Mouse (Mus musculus) hindbrain, embryonic 15.5 days (tissue): Measurements from ENCODE around the gene Cpne5. TPM values are rescaled to one million over a fixed set of nuclear protein-coding genes. Genes with fewer than 3 reads are reported as not detected.
"Not testable (repeated sequence)": the region's sequence is repeated elsewhere in the genome, so short reads cannot be mapped to it uniquely, and the experiment has no call there.

Experiments
- ATAC-seq: fragments of 200-750 bp; cut with Nextera tagmentation; 2 replicates; pipeline ENCODE4 v1.8.0; 2017; ENCODE audit warnings: low read depth, moderate number of reproducible peaks, moderate TSS enrichment; ENCODE audit not compliant: low FRiP score
- H3K27ac ChIP-seq: fragments of 300-500 bp; sonication (generic); replicated peaks from 2 replicates; pipeline ENCODE4 v1.5.1; 2015; ENCODE audit warnings: mild to moderate bottlenecking, inconsistent platforms
- H3K27me3 ChIP-seq: fragments of 300-500 bp; sonication (generic); 2 replicates; pipeline ENCODE4 v1.6.1; 2015; ENCODE audit warnings: control low read depth, inconsistent platforms
- H3K36me3 ChIP-seq: fragments of 300-500 bp; sonication (generic); 2 replicates; pipeline ENCODE4 v1.6.1; 2015; ENCODE audit warnings: control low read depth, inconsistent platforms
- H3K4me1 ChIP-seq: fragments of 300-500 bp; sonication (generic); replicated peaks from 2 replicates; pipeline ENCODE4 v1.6.1; 2015; ENCODE audit warnings: control low read depth, inconsistent platforms
- H3K4me2 ChIP-seq: fragments of 300-500 bp; sonication (generic); 2 replicates; pipeline ENCODE4 v1.6.1; 2015; ENCODE audit warnings: moderate library complexity, mild to moderate bottlenecking, inconsistent platforms
- H3K4me3 ChIP-seq: fragments of 300-500 bp; sonication (generic); 2 replicates; pipeline ENCODE4 v1.5.1; 2015; ENCODE audit warnings: mild to moderate bottlenecking, inconsistent platforms
- H3K9ac ChIP-seq: fragments of 300-500 bp; sonication (generic); 2 replicates; pipeline ENCODE4 v1.6.1; 2015; ENCODE audit warnings: inconsistent platforms
- H3K9me3 ChIP-seq: fragments of 300-500 bp; sonication (generic); 2 replicates; pipeline ENCODE4 v1.6.1; 2016; ENCODE audit warnings: control low read depth, inconsistent platforms
- WGBS: fragments of 180-500 bp; shearing (Covaris S2); methylation state at CpG from one replicate; pipeline ENCODE4 v1.1.7; 2015; 5-methylcytosine and 5-hydroxymethylcytosine counted together
- polyA plus RNA-seq: library from polyadenylated mRNA; unstranded; fragments of >200 nt; fragmentation: Nextera tagmentation; extraction: Ambion mirVana; gene quantifications from 2 replicates; pipeline ENCODE4 v1.2.1, GENCODE M21; 2015

Cpne5 gene
- polyA plus RNA-seq, 1 experiment from 2014 or later, result 42.6 TPM

DNA sequence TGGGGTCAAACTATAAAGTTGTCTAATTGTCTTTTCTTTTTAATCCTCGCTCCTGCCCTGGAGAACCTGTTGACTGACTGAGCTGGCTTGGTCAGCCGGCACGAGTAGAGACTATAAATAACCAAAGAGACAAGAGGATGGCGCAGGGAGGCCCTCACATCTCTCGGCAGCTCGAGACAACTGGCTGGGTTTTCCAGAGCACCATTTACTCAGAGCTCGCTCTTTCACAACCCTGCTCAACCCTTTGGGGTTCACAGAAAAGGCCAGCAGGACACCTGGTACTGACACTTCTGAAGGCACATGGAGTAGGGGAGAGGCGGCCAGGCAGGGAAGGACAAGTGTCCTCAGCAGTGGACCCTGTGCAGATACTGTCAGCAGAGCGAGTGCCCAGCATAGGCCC lies 15.7 kb upstream of the Cpne5 start:
- Histone ChIP-seq H3K9ac (no peak overlapping the region), H3K36me3 (peaks cover 21% of the 10 kb centered on the region), H3K27me3 (no peaks in the 10 kb centered on the region), H3K4me2 (no peak overlapping the region), H3K9me3 (no peaks in the 10 kb centered on the region), H3K4me3 (no peak overlapping the region), H3K4me1 (peaks cover 9% of the 10 kb centered on the region), H3K27ac (no peak overlapping the region)
- 87% methylated on average over 9 of the region's 9 CpGs for WGBS
- no peak for ATAC-seq

DNA sequence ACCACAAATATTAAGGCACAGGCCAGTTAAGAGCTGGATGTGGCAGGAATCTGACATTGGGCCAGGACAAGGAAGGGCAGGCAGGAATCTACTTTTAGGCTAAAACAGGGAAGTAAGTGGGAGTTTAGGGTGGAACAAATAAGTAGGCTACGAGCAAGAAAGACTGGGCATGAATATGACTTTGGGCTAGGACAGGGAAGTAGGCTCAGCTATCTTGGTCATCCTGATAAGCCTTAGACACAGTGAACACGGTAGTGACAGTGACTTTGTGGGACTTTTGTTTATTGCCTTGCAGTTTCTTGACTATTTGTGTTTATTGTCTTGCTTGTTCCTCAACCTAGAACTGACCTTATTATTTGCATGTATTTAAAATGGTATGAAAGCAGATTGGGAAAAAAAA lies 15.3 kb upstream of the Cpne5 start:
- WGBS, result 93% methylated on average over 2 of the region's 2 CpGs
- no peak overlapping the region for H3K4me3 ChIP-seq
- H3K9me3 ChIP-seq, result no peaks in the 10 kb centered on the region
- no peak for ATAC-seq
- no peaks in the 10 kb centered on the region for H3K27me3 ChIP-seq
- H3K9ac ChIP-seq, result no peak overlapping the region
- H3K27ac ChIP-seq, result no peak overlapping the region
- peaks cover 9% of the 10 kb centered on the region for H3K4me1 ChIP-seq
- no peak overlapping the region for H3K4me2 ChIP-seq
- peaks cover 17% of the 10 kb centered on the region for H3K36me3 ChIP-seq

DNA sequence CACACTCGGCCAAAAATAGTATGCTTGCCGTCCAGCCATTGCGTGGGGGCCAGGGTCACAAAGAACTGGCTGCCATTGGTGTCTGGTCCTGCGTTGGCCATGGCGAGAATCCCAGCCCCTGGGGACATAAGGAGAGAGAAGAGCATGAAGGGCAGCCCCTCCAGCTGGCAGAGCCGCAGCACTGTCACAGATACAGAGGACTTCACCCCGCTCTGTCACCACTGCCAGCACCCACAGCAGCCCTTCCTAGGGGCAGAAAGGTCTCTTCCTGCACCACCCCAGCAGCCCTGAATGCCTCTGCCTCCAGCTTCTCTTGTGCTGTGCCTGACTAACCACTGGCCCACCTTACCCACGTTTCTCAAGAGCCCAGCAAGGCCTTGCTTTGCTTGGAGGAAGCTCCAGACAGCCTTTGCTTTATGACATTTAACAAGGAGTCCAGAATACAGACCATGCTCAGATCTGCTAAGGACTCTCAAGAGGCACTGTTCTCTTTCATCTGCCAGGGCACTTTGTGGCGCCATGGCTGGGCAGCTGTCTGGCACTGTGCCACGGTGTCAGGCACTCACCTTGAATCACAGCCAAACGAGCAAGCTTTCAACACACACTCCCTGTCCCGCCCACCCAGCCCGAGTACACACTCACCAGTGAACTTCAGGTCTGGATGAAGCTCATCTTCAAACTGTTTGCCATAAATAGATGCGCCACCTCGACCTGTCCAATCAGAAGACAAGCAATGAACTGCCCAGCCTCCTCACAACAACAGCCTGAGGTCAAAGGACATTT lies 13.8 kb upstream of the Cpne5 start:
- H3K36me3 ChIP-seq, result peaks cover 6% of the 10 kb centered on the region; the same call in 1 of the 2 replicates
- no peak for ATAC-seq

DNA sequence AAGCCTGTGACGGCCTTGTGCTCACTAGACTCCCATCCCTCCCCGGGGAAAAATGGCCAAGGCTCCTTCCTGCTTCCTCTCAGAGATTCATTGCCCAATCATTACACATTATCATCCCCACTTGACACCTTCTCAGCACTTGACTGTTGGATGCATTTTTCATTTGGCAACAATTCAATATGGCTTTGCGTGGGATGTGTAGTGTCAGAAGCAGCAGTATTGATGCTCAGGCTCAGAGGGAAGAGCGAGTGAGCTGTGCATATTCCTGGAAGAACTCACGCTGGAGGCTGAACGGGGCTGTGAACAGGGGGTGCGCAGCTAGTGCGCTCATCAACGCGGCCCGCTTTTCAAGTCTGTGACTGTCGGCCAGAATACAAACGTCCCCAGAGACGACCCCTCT lies 13.0 kb upstream of the Cpne5 start:
- H3K9ac ChIP-seq, H3K27me3 ChIP-seq, H3K9me3 ChIP-seq, H3K36me3 ChIP-seq, H3K27ac ChIP-seq, ATAC-seq, H3K4me2 ChIP-seq, H3K4me3 ChIP-seq: not testable (repeated sequence)
- H3K4me1 ChIP-seq, result peaks cover 14% of the 10 kb centered on the region
- 80% methylated on average over 14 of the region's 14 CpGs for WGBS

More for the DNA sequence above, 13.8 kb upstream of the Cpne5 start:
- H3K4me1 ChIP-seq, result peaks cover 9% of the 10 kb centered on the region
- no peak overlapping the region for H3K9ac ChIP-seq
- H3K4me2 ChIP-seq, result no peak overlapping the region
- H3K9me3 ChIP-seq, result no peaks in the 10 kb centered on the region
- H3K27me3 ChIP-seq, result no peaks in the 10 kb centered on the region
- no peak overlapping the region for H3K4me3 ChIP-seq
- 71% methylated on average over 15 of the region's 15 CpGs for WGBS
- peak overlapping the region; percentile 40; the same call in 1 of the 2 replicates for H3K27ac ChIP-seq

DNA sequence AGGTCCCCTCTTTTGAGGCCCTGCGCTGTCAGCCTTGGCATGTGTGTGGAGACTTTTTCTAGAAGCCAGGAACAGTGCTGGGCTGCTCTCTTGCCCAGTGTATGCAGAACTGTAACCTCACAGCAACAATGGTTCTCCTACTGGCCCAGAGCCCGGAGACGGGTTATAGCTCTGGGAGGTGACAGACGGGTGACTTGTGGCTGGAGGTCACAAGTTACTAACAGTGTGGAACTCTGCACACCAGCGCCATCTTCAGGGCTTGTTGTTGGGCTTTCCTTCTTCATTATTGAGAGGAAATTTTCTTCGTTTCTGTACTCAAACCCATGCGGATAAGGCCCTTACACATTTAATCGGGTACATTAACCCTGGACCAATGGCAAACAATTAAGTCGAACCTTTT lies 11.5 kb upstream of the Cpne5 start:
- no peak overlapping the region for H3K9ac ChIP-seq
- no peak overlapping the region for H3K4me3 ChIP-seq
- 58% methylated on average over 9 of the region's 9 CpGs for WGBS
- H3K9me3 ChIP-seq, result no peaks in the 10 kb centered on the region
- H3K27me3 ChIP-seq, result no peaks in the 10 kb centered on the region
- peaks cover 27% of the 10 kb centered on the region for H3K4me1 ChIP-seq
- H3K27ac ChIP-seq, result no peak overlapping the region
- H3K4me2 ChIP-seq, result no peak overlapping the region
- H3K36me3 ChIP-seq, result peaks cover 6% of the 10 kb centered on the region; the same call in 1 of the 2 replicates
- ATAC-seq, result no peak

DNA sequence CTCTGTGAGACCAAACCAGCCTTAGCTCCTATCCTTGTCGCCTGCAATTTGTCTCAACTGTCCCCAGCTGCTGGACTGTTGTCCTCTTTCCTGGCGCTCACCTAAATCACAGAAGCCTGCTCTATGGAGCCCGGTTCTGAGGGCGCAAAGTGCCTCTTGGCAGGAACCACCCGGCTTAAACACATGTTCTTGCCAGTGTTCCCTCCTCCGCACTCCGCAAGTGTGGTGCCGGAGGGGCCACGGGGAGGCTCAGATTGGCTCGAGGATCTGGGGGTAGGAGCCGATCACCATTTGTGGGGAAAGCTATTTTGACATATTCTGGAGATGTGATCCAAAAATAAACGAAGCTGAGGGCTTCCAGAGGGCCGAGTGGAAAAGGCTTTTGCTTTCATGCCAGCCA lies 9.9 kb upstream of the Cpne5 start:
- Histone ChIP-seq H3K36me3 (no peaks in the 10 kb centered on the region), H3K4me2 (no peak overlapping the region), H3K9ac (no peak overlapping the region), H3K27ac (no peak overlapping the region), H3K27me3 (no peaks in the 10 kb centered on the region), H3K9me3 (no peaks in the 10 kb centered on the region), H3K4me3 (no peak overlapping the region), H3K4me1 (peaks cover 36% of the 10 kb centered on the region)
- WGBS, result 83% methylated on average over 13 of the region's 13 CpGs
- ATAC-seq, result no peak

DNA sequence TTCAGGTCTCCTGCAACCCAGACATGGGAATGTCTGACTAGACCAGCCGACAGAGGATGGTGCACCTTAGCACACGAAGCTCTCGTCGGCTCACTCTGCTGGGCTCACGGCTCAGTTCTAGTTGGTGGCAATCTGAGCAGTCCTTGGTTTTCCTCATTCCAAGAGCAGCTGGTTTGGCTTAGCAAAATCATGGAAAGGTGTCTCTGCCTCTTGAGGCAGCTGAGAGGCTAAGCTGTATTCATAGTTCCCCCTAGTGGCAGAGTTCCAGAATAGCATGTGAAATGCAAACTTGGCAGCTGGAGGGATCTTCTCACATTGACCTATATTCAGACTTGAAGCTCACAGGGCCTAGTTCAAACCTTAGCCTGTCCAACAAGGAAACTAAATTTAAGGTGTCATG lies 8.6 kb upstream of the Cpne5 start:
- Histone ChIP-seq H3K4me3 (no peak overlapping the region), H3K4me1 (peaks cover 32% of the 10 kb centered on the region), H3K9ac (no peak overlapping the region), H3K4me2 (no peak overlapping the region), H3K9me3 (no peaks in the 10 kb centered on the region), H3K27ac (peak overlapping the region; percentile 23; the same call in 1 of the 2 replicates), H3K27me3 (no peaks in the 10 kb centered on the region), H3K36me3 (no peaks in the 10 kb centered on the region)
- peak; percentile 53; the same call in 1 of the 2 replicates for ATAC-seq
- 24% methylated on average over 5 of the region's 5 CpGs for WGBS

DNA sequence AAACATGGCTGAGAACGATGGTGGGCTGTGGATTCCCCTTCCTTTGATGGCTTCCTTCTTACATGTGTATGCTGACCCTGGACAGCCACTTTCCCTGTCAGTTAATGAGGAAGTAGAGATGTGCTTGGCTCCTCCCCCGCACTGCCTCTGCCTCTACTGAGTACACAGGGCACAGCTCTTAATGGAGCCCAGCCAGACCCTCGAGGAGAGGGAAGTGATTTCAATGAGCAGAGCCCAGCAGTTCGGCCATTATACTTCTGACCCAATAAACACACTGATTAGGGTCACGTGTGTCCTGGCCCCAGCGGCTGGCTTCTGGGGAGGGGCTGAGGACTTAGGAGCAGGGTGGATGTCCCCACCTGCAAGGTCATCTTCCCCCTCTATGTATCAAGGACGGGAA lies 7.8 kb upstream of the Cpne5 start:
- Histone ChIP-seq H3K4me1 (peaks cover 29% of the 10 kb centered on the region), H3K9me3 (no peaks in the 10 kb centered on the region), H3K27ac (no peak overlapping the region), H3K36me3 (no peaks in the 10 kb centered on the region), H3K27me3 (no peaks in the 10 kb centered on the region), H3K4me3 (no peak overlapping the region), H3K9ac (no peak overlapping the region), H3K4me2 (no peak overlapping the region)
- 42% methylated on average over 7 of the region's 7 CpGs for WGBS
- ATAC-seq, result no peak

DNA sequence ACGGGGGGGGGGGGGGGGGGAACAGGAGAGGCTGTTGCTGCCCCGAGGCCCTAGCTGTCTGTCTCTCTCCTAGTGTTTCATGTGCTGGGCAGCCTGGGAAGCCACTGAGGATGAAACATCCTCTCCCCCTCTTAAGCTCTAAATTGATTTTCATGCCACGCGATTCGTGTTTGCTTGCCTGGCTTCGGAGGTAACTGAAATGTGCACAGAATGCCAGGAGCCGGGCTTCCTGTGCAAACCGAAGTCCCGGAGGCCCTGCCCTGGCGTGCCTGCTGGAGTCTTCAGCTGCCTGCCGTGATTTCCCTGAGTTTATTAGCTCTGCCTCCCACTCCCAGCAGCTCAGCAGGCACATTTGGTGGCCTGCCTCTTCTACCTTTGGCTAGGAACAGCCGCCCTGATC lies 6.9 kb upstream of the Cpne5 start:
- Histone ChIP-seq H3K4me1 (peaks cover 29% of the 10 kb centered on the region), H3K4me2 (no peak overlapping the region), H3K9me3 (no peaks in the 10 kb centered on the region), H3K4me3 (no peak overlapping the region), H3K27ac (no peak overlapping the region; the same call in 1 of the 2 replicates), H3K36me3 (no peaks in the 10 kb centered on the region), H3K9ac (0 out of 2 replicates have a peak overlapping the region, but pooled peaks have one; percentile 15), H3K27me3 (no peaks in the 10 kb centered on the region)
- WGBS, result 18% methylated on average over 11 of the region's 12 CpGs
- ATAC-seq, result no peak

DNA sequence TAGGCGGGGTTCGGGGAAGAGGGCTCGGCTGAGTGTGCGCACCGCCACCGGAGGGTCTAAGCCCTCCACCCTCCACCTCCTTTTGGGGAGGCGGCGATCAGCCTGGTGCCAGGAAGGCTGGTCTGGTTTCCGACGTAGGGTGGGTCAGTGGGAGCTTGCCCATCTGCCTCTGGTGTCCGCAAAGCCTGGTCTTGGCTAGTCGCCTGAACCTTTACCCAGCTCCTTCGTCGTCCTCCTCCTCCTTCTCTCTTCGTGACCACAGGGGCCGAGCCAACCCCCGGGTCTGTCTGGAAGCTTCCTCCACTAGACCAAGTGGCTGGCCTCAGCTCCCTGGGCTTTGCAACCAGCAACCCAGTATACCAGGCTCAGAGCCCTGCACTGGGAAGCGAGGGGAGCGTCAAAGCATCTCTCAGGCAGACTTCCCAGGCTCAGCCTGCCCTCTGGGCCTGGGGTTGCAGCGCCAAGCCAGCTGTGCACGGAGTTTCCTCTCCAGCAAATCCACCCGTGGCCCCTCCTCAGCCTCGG lies 516 bp upstream of the Cpne5 start:
- peak; percentile 38 for ATAC-seq
- WGBS, result 2% methylated on average over 23 of the region's 23 CpGs
- H3K4me2 ChIP-seq, result peak overlapping the region; percentile 98
- H3K4me1 ChIP-seq, result peaks cover 37% of the 10 kb centered on the region
- H3K27me3 ChIP-seq, result peaks cover 16% of the 10 kb centered on the region; the same call in 1 of the 2 replicates
- H3K36me3 ChIP-seq, result no peaks in the 10 kb centered on the region
- H3K9me3 ChIP-seq, result no peaks in the 10 kb centered on the region
- H3K9ac ChIP-seq, result peak overlapping the region; percentile 68
- 0 out of 2 replicates have a peak overlapping the region, but pooled peaks have one; percentile 29 for H3K27ac ChIP-seq
- peak overlapping the region; percentile 67 for H3K4me3 ChIP-seq

DNA sequence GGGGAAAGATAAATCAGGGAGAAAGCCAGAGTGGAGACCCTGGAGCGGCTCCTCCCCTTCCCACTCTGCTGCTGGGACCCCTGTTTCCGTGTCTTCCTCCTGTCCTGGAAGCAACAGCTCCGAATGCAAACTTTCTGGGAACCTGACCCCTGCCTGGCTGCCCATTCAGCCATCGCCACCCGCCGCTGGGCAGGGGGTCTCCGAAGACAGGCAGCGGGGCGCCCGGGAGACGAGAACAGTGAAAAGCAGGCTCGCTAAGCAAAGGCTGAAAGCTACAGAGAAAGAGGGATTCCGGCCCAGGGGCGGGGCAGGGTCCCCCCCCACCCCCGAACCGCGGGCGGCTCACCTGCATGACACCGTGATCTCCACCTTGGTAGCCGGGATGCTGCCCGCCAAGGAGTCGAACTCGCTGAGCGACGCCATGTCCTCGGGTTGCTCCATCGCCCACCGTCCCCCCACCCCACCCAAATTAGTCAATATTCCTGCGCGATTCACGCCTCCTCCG lies 648 bp downstream of the Cpne5 start:
- H3K4me2 ChIP-seq, result peak overlapping the region; percentile 98
- peaks cover 32% of the 10 kb centered on the region for H3K4me1 ChIP-seq
- peaks cover 16% of the 10 kb centered on the region; the same call in 1 of the 2 replicates for H3K27me3 ChIP-seq
- H3K27ac ChIP-seq, result peak overlapping the region; percentile 20; the same call in 1 of the 2 replicates
- under 1% methylated on average over 32 of the region's 32 CpGs for WGBS
- H3K4me3 ChIP-seq, result peak overlapping the region; percentile 67
- no peaks in the 10 kb centered on the region for H3K9me3 ChIP-seq
- H3K36me3 ChIP-seq, result no peaks in the 10 kb centered on the region
- ATAC-seq, result no peak; the same call in 1 of the 2 replicates
- peak overlapping the region; percentile 68 for H3K9ac ChIP-seq

DNA sequence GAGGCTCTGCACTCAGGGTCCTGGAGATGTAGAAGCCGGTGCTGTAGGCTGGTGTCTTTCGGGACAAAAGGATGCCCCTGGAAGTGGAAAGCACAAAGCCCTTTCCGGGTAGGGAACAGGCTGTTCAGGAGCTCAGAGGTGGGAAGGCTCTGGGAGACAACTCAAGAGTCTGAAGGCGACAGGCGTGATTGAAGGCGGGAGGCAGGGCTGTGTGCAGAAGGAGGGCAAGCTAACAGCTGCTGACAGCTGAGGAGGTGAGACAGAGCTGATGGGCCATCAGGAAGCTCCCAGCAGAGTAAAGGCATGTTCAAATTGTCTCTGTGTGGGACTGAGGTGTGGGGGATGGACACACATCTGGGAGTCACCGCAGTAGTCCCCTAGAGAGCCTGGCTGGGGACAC lies 1.9 kb downstream of the Cpne5 start:
- H3K9me3 ChIP-seq, result no peaks in the 10 kb centered on the region
- ATAC-seq, result no peak
- no peaks in the 10 kb centered on the region for H3K36me3 ChIP-seq
- 69% methylated on average over 7 of the region's 7 CpGs for WGBS
- peaks cover 16% of the 10 kb centered on the region; the same call in 1 of the 2 replicates for H3K27me3 ChIP-seq
- peaks cover 32% of the 10 kb centered on the region for H3K4me1 ChIP-seq
- H3K4me2 ChIP-seq, result peak overlapping the region; percentile 98
- H3K4me3 ChIP-seq, result peak overlapping the region; percentile 67; the same call in 1 of the 2 replicates
- no peak overlapping the region for H3K9ac ChIP-seq
- H3K27ac ChIP-seq, result no peak overlapping the region
